Mouse (Mus musculus): ENCODE data around the gene Gm11027.

Gm11027 gene

DNA sequence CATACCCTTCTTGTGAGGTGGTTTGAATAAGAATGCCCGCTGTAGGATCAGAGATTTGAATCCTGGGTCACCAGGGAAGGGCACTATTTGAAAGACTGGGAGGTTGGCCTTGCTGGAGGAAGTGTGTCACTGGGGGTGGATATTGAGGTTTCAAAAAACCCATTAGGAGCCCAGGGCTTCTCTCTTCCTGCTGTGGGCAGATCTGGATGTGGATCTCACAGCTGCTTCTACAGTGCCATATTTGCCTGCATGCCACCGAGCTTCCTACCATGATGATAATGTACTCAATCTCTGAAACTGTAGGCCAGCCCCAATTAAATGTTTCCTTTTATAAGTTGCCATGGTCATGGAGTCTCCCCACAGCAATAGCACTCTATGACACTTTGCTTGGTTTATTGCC lies 4.0 kb downstream of the Gm11027 start:
- no peak for DNase-seq (ENCODE audit: low spot score in 2 of 2)

DNA sequence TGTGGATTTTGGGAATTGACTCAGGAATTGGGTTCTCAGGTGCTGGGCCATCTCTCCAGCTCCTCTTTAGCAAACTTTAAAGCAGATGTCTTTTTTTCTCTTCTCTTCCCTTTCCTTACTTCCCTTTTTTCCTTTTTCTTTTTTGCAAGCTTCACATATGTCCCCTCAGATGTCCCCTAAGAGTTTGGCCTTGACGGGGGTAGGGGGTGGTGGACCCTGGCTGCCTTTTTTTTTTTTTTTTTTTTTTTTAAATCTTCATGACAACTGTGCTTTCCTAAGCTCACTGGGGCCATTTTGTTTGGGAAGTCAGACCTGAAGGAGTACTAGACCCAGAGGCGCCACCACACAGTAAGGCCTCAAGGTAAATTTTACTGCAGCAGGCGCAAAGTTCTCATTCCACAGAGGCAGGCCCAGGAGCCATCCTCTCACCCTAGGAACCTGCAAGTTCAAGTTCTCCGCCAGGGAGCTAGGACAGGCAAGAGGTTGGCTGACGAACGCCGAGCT lies 5.0 kb downstream of the Gm11027 start:
- no peak for DNase-seq (ENCODE audit: low spot score in 2 of 2)

DNA sequence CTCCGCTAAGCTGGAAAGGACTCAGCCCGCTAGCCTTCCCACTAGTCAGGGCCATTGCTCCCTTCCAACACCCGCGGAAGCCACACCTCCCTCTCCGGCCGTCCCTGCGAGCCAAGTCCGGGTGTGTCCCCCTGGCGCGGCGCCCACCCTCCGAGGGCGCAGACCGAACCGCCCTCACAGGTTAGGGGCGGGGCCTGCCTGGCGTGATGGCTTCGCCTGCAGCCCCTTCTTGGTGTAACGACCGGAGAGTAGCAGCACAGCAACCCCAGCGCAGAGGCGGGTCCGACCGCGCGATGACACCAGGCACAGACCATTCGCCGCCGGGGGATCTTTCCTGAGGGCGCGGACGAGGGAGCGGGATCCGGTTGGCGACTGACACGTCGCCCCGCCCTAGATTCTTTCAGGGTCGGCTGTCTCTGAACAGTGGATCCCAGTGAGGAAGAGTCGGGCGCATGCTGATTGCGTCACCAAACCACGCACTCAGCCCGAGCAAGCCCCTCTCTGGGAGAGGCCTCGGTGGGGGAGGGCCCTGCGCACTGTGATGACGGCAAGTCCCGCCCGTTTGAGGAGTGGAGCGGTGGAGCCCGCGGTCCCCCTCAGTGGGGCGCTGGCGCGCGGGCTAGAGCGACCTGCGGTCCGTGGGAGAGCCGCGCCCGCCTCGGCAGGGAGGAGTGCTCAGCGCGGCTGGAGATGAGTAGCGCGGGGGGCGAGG lies 5.6 kb downstream of the Gm11027 start, which contains the start of gene Esyt2:
TSS of gene Esyt2 (plus strand) at position 544 of the 712 bp plus-strand sequence.
- DNase-seq (ENCODE audit: low spot score in 2 of 2): peak; percentile 97 to 99

DNA sequence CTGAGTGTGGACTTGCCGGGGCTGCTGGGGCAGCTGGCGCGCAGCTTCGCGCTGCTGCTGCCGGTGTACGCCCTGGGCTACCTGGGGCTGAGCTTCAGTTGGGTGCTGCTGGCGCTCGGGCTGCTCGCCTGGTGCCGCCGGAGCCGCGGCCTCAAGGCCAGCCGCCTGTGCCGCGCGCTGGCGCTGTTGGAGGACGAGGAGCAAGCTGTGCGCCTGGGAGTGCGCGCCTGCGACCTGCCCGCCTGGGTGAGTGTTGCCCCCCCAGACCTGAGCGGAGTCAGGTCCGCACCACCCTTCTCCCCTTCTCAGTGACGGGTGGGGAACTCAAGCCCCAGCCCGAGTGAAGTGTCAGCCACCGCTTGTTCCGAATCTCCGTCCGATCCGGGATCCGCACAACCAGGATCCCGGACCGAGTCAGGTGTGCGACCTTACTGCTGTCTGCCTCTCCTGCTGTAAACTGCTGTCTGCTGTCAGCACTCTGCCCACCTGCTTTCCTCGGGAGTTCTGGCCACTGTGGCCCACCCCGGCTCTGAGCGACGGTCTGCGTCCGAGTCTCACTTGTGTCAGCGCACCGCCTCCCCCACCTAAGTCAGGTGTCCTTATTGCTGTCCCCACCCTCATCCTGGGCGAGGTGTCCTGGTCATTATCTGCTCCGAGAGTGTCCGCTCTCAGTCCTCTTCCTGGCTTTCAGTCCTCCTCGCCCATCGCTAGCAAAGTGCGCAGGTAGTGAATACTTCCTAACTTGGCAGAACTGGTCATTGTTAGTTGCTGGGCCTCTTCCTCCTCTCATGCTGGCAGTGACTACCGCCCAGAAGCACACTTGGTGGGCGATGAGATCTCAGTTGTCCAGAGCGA lies 6.5 kb downstream of the Gm11027 start:
- DNase-seq (ENCODE audit: low spot score in 2 of 2): peak; percentile 62 to 68

DNA sequence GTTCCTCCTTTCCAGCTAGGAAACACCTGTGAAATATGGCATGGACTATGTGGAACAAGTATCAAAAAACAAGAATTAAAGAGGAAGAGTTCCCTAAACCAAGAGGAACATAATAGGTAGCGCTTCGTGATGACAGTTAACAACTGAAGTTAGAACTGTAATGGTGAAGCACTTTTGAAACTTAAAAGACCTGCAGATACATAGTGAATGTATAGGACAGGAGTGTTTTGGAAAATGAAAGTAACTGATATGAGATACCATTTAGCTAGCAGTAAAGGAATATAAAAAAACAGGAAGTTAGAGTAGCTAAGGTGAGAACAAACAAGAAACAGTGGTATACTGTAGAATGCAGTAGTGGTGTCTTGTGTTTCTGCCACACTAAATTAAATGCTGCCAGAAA lies 7.7 kb downstream of the Gm11027 start:
- no peak for DNase-seq (ENCODE audit: low spot score in 2 of 2)

DNA sequence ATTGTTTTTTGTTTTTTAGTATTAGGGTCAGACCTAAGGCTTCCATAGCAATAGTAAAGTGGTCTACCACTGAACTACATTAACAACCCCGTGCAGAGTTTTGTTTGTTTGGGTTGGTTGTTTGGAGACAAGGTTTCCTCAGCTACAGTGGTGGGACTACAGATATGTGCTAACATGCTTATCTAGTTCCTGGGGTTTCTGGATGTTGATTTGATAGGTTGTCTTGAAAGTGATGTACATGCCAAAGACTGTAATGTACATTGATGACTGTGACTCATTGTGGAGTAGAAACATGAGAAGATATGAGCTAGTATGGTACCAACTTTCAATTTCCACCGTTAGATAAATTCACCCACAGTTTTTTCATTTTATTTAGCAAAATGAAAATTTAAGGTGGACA lies 8.3 kb downstream of the Gm11027 start:
- DNase-seq (ENCODE audit: low spot score in 2 of 2): no peak

DNA sequence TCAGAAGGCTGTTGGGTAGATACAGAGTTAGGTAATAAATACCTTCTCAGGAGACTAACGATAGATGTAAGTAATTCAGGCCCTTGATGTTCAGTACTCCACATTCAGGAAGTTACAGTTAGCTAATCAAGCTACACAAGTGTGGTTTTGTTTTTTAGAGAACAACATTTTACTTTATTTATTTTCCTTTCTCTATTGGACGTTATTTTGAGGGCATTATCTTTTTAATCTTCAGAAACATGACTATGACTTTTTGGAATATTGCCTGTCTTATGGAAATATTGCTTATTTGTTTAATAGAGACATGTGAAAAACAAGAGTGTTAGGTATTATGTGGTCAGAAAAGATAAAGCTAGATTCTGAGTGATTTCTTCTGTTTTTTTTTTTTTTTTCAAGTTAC lies 18.0 kb downstream of the Gm11027 start:
- no peak for DNase-seq (ENCODE audit: low spot score in 2 of 2)

DNA sequence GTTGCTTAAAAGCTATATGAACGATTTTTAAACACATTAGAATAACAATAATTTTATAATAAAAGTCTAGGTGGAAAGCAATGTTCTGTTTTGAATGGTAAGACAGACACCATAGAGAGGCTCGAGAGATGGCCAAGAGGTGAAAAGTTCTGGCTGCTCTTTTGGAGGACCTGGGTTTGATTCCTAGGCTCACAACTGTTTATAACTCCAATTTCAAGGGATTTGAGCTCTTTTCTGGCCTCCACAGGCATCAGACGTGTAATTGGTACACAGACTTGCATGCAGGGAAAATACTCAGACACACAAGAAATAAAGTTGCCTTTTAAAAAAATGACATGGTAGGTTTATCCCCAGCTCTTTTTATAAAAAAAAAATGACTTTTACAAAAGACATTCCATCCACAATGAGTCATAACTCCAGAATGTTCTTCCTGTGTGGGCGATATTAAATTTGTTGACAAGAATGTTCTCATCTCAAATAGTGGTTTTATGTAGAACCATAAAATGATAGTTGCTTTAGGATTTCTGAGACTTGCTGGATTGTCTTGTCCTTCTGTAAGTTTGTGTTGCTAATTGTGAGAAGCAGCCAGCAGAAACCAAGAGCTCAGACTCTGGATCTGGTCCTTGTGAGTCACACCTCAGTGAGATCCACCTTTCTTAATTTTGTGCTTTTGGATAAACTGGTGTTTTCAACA lies 18.6 kb downstream of the Gm11027 start:
- DNase-seq (ENCODE audit: low spot score in 2 of 2): no peak

DNA sequence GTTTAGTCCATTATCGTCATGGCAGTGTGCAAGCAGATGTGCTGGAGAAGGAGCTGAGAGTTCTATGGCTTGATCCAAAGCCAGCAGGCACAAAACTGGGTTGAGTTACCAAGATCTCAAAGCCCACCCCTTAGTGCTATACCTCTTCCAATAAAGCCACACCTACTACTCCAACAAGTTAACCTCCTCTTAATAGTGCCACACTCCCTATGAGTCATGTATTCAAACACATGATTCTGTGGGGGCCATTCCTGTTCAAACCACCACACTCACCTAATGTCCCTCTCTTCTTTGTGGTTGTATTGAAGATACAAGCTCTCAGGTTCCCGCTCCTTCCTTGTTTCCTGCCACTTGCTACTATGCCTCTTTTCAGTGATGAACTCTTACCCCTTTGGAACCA lies 24.7 kb downstream of the Gm11027 start:
- DNase-seq (ENCODE audit: low spot score in 2 of 2): no peak

DNA sequence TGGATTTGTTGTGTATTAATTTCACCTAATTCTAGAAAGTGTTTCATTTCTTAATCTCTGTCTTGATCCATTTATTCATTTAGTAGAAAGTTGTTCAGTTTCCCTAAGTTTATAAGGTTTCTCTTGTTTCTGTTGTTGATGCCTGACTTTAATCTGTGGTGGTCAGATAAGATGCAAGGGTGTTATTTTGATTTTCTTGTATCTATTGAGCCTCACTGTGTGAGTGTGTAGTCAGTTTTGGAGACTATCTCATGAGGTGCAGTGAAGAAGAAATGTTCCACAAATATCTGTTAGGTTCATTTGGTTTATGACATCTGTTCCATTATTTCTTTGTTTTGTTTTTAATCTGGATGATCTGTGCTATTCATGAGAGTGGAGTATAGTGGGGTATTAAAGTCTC lies 27.0 kb downstream of the Gm11027 start:
- DNase-seq (ENCODE audit: low spot score in 2 of 2): no peak

DNA sequence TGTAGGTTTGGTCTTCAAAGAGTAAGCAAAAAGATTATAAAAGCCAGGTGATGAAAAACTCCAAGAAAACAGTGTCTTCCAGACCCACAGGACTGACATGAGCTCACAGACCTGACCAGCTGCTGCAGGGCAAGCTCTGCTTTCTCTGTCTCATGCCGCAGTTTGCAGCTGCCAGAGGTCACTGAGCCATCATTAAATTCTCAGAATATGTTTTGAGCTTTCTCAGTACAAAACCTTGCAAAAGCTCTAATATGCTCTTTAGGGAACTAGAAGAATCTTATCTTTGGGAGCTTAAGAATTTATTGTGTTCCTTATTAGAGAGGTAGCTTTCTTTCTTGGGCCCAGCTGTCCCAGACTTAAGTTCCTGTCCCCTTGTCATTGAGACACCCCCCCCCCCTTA lies 30.9 kb downstream of the Gm11027 start:
- DNase-seq (ENCODE audit: low spot score in 2 of 2): no peak

DNA sequence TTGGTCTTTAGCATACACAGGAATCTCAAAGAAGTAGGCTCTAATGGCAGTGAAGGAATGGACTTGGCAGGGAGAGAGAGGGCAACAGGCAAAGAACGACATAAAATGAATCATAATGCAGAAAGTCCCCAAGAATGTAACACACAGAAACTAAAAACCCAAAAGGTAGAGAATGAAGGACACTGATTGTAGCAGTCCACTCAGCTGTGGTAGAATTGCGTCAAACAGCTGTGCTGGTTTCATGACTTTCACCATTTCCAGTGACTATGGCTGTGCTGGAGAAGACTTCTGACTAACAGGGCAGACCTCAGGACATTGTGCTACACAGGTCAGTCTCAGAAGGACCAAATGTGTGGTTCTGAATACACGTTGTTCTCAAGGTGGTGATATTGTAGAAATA lies 32.7 kb downstream of the Gm11027 start:
- DNase-seq (ENCODE audit: low spot score in 2 of 2): no peak

DNA sequence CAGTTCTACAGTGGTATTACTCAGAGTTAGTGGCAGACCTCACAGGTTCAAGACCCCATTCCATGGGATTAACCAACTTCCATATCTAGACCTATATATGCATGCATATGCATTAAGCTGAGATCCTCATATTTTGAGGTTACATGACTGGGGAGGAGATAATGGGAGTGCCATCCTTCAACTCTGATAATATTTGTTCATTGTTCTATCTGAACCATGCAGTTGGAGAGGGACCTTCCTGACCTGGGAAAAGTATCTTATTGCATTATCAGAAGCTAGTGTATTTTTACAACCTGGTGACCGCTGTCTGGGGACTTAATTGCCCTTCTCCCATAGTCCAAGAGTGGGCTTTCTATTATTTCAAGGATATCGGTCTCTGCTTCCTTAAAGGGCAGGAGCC lies 33.4 kb downstream of the Gm11027 start:
- DNase-seq (ENCODE audit: low spot score in 2 of 2): no peak

DNA sequence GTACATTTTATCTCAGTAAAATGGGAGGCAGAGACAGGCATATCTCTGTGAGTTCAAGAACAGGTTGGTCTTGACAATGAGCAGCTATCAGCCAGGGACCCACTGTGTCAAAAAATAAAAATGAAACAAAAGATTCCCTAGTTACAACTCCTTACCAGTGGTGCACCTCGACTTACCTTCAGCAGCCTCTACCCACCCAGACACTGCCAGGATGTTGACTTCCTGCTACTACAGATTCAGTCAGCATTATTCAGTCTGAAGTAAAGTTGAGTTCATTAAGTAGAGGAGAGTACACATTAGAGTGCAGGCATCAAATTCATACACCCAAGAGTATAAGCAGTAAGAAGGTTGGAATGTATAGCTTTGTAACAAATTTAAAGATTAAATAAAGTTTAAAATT lies 38.6 kb downstream of the Gm11027 start:
- no peak for DNase-seq (ENCODE audit: low spot score in 2 of 2)

DNA sequence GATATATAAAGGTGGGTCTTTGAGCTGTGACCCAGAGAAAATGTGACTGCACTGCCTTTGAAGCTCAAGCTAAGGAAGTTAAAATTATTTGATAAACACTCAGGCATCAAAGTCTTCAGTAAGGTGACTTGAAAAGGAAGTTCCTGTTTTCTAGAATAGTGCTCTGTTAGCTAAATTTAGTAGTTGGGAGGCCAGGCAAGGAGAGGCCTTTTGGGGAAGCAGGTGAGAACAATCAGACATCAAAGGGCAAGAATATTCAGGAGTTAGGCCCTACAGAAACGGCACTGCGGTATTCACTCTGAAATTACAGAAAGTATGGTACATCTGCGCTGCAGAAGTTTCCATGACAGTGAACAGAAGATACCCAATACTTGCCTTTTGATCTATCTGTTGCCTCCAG lies 40.3 kb downstream of the Gm11027 start:
- no peak for DNase-seq (ENCODE audit: low spot score in 2 of 2)

DNA sequence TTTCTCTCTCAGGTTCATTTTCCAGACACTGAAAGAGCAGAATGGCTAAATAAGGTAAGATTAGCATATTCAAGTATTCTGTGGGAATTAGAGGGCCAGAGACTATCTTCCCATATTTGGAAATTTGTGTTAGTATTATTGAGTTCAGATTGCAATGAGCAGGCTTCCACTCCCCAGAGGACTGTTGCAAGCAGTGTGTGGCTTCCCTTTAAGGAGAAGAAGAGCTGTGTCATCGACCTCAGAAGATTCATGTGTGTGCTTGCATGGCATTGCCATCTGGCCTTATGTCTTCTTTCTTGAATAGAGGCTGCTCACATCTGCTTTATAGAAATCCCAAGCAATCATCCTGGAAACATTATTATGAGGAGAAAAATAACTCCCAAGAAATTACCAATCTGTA lies 42.6 kb downstream of the Gm11027 start:
- DNase-seq (ENCODE audit: low spot score in 2 of 2): no peak
